Mouse (Mus musculus): ENCODE measurements around the gene Rcsd1.

DNA sequence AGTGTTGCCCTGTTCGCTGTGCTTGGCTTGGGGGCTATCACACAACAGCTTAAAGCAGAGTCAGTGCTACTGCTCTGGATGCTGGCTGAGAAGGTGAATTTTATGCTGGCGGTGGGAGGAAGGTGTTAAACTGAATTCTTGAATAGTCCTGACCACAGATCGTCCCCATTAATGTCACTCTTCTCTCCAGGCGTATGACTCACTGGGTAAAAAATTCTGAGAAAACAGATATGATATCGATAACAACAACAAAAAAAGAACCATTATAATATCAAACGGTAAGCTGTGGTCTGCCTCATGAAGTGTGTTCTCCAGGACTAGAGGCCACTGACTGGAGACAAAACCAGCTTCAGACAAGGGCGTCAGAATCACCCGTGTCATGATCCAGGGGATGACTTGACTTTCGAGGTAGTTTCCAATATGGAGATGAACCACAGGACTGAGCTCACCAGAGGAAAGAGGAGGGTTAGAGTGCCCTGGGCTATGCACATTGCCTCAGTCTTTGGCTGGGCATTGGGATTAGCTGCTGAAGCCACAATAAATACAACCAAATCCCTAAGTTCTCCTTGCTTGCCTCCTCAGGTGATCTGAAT lies 13.1 kb upstream of the Rcsd1 start:
- TF ChIP-seq POLR2A (IDR thresholded peaks at IDR 0.05; ENCODE audit: insufficient read depth, low read depth, low read length): no peak
- no peak for TF ChIP-seq CTCF (IDR thresholded peaks at IDR 0.05)

Measured in heart, adult 2 months (tissue).